13 mouse cellular contexts compared by ENCODE assay signal in the genomic region with DNA sequence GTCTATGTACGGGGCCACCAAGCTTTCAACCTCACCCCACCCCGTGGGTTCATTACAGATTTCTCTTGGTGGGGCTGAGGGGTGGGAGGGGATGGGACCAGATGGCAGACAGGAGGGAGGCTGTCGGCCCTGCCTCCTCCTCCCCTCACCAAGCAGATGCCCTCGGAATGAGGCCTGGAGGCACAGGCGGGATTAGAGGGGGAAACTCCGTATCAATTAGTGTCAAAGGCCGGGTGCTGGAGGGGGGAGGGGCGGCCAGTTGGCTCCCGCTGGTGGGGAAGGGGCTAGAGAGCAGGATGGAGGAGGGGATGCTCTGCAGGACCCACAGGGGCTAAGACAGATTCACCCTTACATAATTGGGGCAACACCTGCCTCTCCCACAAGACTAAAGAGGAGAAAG. TPM values are rescaled to one million over a fixed set of nuclear protein-coding genes. Genes with fewer than 3 reads are reported as not detected.
DNase-seq lines count a peak whose midpoint lies in the region; ATAC-seq and TF ChIP-seq lines count a peak whose summit lies in the region.
"Had no signal": no experiment of that assay in that cellular context is flagged by ENCODE, and none has a peak within 500 bp of the region (broad histone marks: within the 10 kb centered on the region; RNA-seq: fewer than 3 reads in every experiment).

No protein-coding gene starts in this region.

- WGBS in hindbrain, embryonic 10.5 days: under 1% methylated on average over 9 of the region's 9 CpGs
- WGBS in midbrain, embryonic 14.5 days: 3% methylated on average over 9 of the region's 9 CpGs
- WGBS in heart, adult 2 months: 7% methylated on average over 8 of the region's 9 CpGs

- peak overlapping the region; percentile 25 for H3K4me2 ChIP-seq in midbrain, embryonic 14.5 days (ENCODE audit: low read length)

- no peak for TF ChIP-seq POLR2A in heart, adult 2 months (IDR thresholded peaks at IDR 0.05; ENCODE audit: insufficient read depth, low read depth, low read length)

- peak; percentile 85 for ATAC-seq in midbrain, embryonic 14.5 days (ENCODE audit: low FRiP score, low TSS enrichment)
- no peak for ATAC-seq in CD4-positive, CD25-positive, alpha-beta regulatory T cell, adult 4 months
- ATAC-seq: activated CD4-positive, CD25-positive, alpha-beta regulatory T cell, adult 4 months had no signal

- H3K79me2 ChIP-seq in heart, adult 2 months (replicated peaks; ENCODE audit: control insufficient read depth, insufficient read depth, low read length): no peaks in the 10 kb centered on the region

- H3K36me3 ChIP-seq in hindbrain, embryonic 10.5 days: peaks cover 25% of the 10 kb centered on the region
- H3K36me3 ChIP-seq in midbrain, embryonic 14.5 days (ENCODE audit: control insufficient read depth, insufficient read depth, low read length): no peaks in the 10 kb centered on the region
- no peaks in the 10 kb centered on the region for H3K36me3 ChIP-seq in heart, adult 2 months (ENCODE audit: control insufficient read depth, insufficient read depth, low read length)

- H3K9me3 ChIP-seq in hindbrain, embryonic 10.5 days: no peaks in the 10 kb centered on the region
- H3K9me3 ChIP-seq in midbrain, embryonic 14.5 days (ENCODE audit: control insufficient read depth, low read length): no peaks in the 10 kb centered on the region

- DNase-seq in left cerebral cortex, postnatal 4 days: peak; percentile 93
- DNase-seq in left cerebral cortex, adult 2 months (ENCODE audit: extremely low spot score in 1 of 2, low spot score in 2 of 2): no peak
- peak; percentile 86 for DNase-seq in hindbrain, embryonic 10.5 days (ENCODE audit: low spot score)
- peak; percentile 81 for DNase-seq in midbrain, embryonic 14.5 days
- no peak for DNase-seq in testis, postnatal 10 days (ENCODE audit: low spot score)
- DNase-seq in urinary bladder, postnatal 25 days (ENCODE audit: low spot score): no peak
- no peak for DNase-seq in heart, adult 2 months
- DNase-seq: heart, postnatal 14 days; layer of hippocampus, postnatal 36 days; lung, adult 18-20 months had no signal

- TF ChIP-seq EP300 in heart, adult 2 months (IDR thresholded peaks at IDR 0.05; ENCODE audit: insufficient read depth, low read depth, low read length): no peak

- no peak overlapping the region for H3K4me3 ChIP-seq in left cerebral cortex, adult 2 months
- H3K4me3 ChIP-seq in hindbrain, embryonic 10.5 days: peak overlapping the region; percentile 18
- H3K4me3 ChIP-seq in midbrain, embryonic 14.5 days (replicated peaks; ENCODE audit: low read depth, low read length): no peak overlapping the region
- no peak overlapping the region for H3K4me3 ChIP-seq in heart, adult 2 months

- H3K4me1 ChIP-seq in hindbrain, embryonic 10.5 days (replicated peaks): peaks cover 72% of the 10 kb centered on the region
- peaks cover 62% of the 10 kb centered on the region for H3K4me1 ChIP-seq in midbrain, embryonic 14.5 days (ENCODE audit: control insufficient read depth, insufficient read depth, low read length)
- H3K4me1 ChIP-seq in heart, adult 2 months (ENCODE audit: control insufficient read depth, insufficient read depth, low read length): no peaks in the 10 kb centered on the region

- no peak overlapping the region for H3K9ac ChIP-seq in midbrain, embryonic 14.5 days (replicated peaks; ENCODE audit: low read length)
- no peak overlapping the region for H3K9ac ChIP-seq in heart, adult 2 months (ENCODE audit: low read depth, low read length)

- no peak overlapping the region for H3K27ac ChIP-seq in left cerebral cortex, adult 2 months
- peak overlapping the region; percentile 88 for H3K27ac ChIP-seq in hindbrain, embryonic 10.5 days
- peak overlapping the region; percentile 70 for H3K27ac ChIP-seq in midbrain, embryonic 14.5 days (replicated peaks; ENCODE audit: low read depth, low read length)
- no peak overlapping the region for H3K27ac ChIP-seq in heart, adult 2 months

- no peak for TF ChIP-seq CTCF in left cerebral cortex, adult 2 months (IDR thresholded peaks at IDR 0.05)
- TF ChIP-seq CTCF in heart, adult 2 months (IDR thresholded peaks at IDR 0.05): no peak

- H3K27me3 ChIP-seq in hindbrain, embryonic 10.5 days (ENCODE audit: insufficient read depth, poor library complexity, severe bottlenecking): no peaks in the 10 kb centered on the region
- H3K27me3 ChIP-seq in midbrain, embryonic 14.5 days (ENCODE audit: control insufficient read depth, insufficient read depth, low read length): no peaks in the 10 kb centered on the region
- H3K27me3 ChIP-seq in heart, adult 2 months (ENCODE audit: control insufficient read depth, insufficient read depth, low read length): peaks cover 3% of the 10 kb centered on the region; the same call in 1 of the 2 replicates

- intact Hi-C loops in left cerebral cortex, postnatal 4 days (cut with DNase I): no loop called here
- intact Hi-C loops in left cerebral cortex, adult 2 months (cut with DNase I): no loop called here
- intact Hi-C loops in heart, adult 2 months (cut with DNase I): no loop called here

RNA-seq across cellular contexts. Expression of a gene that starts 22.0 kb away (rescaled TPM):
- total RNA-seq in left cerebral cortex, postnatal 4 days (2021): 10 to 100 TPM; 45.3 to 53.8 TPM
- 10 to 100 TPM; 28.8 to 30.7 TPM for total RNA-seq in left cerebral cortex, adult 2 months (2021)
- polyA plus RNA-seq in hindbrain, embryonic 10.5 days (2016; fragmentation: Nextera tagmentation; extraction: Ambion mirVana): 15.2 and 20.3 TPM in 2 replicates
- polyA plus RNA-seq in midbrain, embryonic 14.5 days (2014; fragmentation: Nextera tagmentation; extraction: Ambion mirVana): 21.5 and 22.6 TPM in 2 replicates
- 10 to 100 TPM in 1 of 2 experiments, 1 to 10 TPM in 1; 9.3 to 12.2 TPM for total RNA-seq in heart, adult 2 months (2021)
- polyA plus RNA-seq in heart, adult 2 months (2012; rRNA removed): 7.1 and 7.7 TPM in 2 replicates
- polyA plus RNA-seq in CD4-positive, CD25-positive, alpha-beta regulatory T cell, adult 4 months (2017; shearing (Covaris generic)): under 1 TPM in 1 of 2 experiments, not detected in 1; 1.00 TPM
- total RNA-seq: neutrophil, adult 5-6 weeks had no signal
- polyA plus RNA-seq: activated CD4-positive, CD25-positive, alpha-beta regulatory T cell, adult 4 months had no signal

Comparison
In these comparisons a context has a peak if more than half of its experiments do, and no peak if none do; other contexts are left out.
1. DNase-seq: peak in left cerebral cortex, postnatal 4 days (single experiment), hindbrain, embryonic 10.5 days (single experiment) and midbrain, embryonic 14.5 days (single experiment); none in left cerebral cortex, adult 2 months (0 of 2), testis, postnatal 10 days (single experiment), urinary bladder, postnatal 25 days (single experiment) and heart, adult 2 months (0 of 2).
2. H3K27ac ChIP-seq: peak in hindbrain, embryonic 10.5 days (single experiment) and midbrain, embryonic 14.5 days (single experiment); none in left cerebral cortex, adult 2 months (single experiment) and heart, adult 2 months (single experiment).